Mouse (Mus musculus) gastrocnemius, postnatal 25 days (tissue): ENCODE data around the gene Bmpr1b. TPM values are rescaled to one million over a fixed set of nuclear protein-coding genes. Genes with fewer than 3 reads are reported as not detected.

Experiments used
- DNase-seq: peaks from one replicate; pipeline ENCODE4 v3.0.0; 2022
- total RNA-seq, 2 experiments: library from RNA; stranded (reverse); gene quantifications; 1 replicate in 1 of 2; 2 replicates in 1 of 2; pipeline ENCODE4 v1.2.3; 2021

The Bmpr1b gene
- total RNA-seq, 2 experiments from 2014 or later = 1.6 to 3.6 TPM

DNA sequence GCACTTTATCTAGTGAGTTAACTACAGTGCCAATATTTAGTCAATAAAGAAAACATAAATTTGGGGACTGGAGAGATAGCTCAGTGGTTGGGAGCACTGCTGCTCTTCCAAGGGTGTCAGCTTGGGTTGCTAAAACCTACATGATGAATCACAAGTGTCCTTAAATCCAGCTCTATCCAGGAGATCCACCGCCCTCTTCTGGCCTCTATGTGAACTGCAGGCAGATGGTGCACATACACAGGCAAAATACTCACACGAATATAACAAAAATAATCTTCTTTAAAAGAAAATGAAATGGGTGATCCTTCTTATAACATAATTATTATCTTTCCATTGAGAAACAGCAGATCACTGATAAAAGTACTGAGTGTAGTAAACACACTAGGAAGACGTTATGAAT is 268.9 kb downstream of the Bmpr1b start:
- DNase-seq = no peak

DNA sequence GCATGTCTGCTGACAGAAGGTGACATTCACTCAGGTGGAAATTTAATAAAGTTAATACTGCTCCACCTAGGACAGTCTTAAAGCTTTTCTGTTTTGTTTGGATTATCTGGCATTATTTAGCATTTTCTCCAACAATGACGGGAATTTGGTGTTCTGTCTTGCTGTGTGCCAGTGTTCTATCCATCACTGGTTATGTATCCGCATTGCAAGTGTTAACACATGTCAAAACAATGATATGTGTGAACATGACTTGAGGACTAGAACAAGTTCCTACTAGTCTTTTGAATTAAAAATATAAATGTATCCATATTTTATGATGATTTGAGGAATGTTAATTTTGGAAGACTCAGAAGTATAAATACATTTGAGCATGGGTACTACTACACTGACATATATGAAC is 269.7 kb downstream of the Bmpr1b start:
- DNase-seq = no peak

DNA sequence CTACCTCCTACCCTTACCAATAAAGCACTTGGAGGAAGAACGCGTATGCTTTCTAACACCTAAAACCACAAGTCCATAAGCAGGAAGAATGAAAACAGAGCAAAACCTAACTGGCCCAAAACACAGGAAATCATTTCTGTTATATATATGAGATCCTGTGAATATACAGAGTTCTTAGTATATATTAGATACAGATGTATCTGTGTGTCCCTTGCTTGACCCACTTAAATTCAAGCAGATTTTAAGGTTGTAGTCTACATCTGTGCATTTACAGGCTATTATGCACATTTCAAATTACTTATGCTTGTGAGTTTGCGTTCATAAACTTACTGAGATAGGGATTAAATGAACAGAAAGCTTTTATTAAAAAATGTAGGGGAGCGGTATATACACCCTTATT is 271.5 kb downstream of the Bmpr1b start:
- DNase-seq = no peak

DNA sequence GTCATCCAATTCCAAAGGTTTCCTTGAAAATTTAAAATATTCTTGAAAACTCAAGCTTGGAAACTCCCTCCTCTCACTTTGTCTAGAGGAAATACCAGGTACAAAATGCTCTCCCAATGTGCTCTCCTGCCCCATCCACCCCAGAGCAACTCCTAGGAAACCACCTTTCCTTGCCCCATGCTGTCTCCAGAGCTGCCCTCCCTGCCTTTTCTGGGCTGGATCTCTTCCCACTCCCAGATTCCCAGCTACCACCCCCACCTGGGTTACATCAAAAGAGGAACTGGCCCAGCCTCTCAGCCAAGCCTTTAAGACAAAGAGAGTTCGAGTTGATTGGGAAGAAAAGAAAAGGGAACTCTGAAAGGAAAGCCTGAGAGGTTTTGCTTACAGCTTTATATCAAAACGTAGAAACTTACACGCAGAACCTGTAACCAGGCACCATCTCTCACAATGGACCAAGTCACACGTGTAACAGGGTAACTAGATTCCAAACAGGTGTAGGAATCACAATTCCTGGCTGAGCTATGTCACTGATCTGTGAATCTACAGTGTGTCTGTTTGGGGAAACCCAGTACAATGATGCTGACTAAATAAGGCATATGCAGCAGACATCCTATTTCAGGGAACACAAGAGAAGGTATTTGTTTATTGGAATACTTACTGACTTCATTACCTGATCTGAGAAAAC is 272.2 kb downstream of the Bmpr1b start:
- no peak for DNase-seq

DNA sequence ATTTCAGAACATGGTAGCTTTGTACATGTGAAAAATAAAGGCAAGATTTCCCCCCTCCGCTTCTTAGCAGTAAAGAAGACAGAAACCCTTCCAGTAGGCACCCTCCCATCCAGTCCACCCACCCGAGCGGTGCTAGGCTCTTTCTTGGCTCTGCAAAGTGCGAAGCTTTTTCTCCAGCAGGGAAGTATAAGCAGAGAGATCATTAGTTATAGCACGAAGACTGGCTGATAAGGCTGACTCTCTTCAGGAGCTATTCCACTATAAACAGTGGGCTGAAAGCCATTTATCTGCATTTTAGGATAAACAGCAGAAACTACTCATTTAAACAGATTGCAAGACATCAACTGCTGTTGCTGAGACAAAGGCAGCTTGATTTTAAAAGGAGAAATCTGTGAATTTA is 274.1 kb downstream of the Bmpr1b start:
- DNase-seq = no peak

DNA sequence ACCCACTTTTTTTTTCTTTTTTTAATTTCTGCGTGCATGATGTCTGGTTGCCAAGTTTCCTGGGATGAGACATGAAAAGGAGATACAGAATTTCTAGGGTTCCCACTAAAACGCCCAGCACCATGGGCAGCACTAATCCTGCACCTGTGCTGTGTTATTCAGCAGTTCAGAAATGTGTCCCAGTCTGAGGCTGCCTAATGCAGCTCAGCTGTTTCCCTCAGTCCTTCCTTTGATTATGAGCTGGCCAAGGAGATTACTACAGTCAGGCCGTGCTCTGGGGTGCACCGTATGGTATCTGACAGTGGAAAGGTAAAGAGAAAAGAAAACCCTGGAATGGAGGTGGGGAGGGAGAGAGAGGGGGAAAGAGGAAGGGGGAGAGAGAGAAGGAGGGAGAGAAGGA is 278.6 kb downstream of the Bmpr1b start:
- DNase-seq = no peak

DNA sequence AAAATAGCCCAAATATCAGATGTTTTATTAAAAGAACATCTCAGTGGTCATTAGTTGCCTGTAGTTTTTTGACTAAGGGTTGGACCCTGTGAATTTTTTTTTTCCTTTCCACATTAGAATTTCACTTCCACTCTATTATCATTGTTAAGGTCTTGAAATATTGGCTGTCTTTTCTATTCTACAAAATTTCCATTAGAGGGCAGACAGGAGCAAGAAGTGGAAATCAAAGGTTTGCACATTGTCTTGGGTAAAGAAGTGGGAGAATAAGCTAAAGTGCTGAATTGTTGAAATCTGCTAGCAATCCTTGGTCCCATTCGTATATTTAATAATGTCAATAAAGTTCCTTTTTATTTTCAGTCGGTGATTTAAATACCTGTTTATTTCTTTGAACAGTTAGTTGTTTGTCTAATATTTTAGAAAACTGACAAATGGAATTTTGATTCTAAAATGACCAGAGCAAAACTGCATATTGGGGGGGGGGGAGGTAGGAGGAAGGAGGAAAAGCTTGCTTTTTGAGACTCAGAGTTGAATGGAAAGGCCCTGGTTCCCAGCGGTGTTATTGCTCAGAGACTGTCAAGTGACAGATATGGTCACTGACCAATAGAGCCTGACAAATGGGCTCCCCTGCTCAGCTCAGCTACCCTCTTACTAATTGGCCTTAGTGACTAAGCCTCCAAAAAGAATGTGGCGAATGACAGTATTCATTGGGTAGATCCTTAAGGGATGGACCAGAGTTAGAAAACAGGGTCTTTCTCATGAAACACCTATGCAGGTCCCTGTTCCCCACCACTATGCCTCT is 281.6 kb downstream of the Bmpr1b start:
- no peak for DNase-seq

DNA sequence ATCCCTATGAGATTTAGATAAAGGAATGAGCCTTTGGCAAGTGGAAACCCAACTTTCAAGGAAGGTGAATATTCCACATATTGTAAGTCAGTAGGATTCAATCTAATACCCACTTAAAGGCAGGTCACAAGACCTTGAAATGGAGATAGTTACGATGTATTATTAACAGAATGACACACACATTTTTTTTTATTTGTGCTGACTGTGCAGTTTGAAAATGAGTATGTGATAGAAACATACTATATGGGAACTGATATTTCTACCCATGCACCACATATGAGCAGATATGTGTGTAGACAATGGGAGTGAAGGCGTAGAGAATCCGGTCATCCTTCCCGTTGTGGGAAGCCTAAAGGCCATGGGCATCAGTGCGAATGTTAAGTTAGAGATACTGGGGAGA is 285.0 kb downstream of the Bmpr1b start:
- no peak for DNase-seq

DNA sequence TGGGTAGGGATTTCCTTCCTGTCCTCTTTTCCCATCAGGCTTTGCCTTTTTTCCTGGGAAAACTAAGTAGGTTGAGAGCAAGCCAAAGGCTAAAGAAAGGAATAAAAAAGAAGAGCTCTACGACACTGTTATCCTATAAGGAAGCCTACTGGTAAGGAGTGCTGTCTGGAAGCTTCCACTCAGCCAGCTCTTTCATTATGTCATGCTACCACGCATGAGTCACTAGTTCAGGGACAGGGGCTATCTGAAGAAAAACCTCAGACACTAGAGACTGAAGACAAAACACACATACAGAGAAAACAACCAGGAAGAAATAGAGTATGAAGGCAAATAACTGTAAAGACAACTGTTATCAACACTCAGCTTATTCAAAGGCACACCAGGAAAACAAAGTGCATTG is 286.7 kb downstream of the Bmpr1b start:
- DNase-seq = no peak

DNA sequence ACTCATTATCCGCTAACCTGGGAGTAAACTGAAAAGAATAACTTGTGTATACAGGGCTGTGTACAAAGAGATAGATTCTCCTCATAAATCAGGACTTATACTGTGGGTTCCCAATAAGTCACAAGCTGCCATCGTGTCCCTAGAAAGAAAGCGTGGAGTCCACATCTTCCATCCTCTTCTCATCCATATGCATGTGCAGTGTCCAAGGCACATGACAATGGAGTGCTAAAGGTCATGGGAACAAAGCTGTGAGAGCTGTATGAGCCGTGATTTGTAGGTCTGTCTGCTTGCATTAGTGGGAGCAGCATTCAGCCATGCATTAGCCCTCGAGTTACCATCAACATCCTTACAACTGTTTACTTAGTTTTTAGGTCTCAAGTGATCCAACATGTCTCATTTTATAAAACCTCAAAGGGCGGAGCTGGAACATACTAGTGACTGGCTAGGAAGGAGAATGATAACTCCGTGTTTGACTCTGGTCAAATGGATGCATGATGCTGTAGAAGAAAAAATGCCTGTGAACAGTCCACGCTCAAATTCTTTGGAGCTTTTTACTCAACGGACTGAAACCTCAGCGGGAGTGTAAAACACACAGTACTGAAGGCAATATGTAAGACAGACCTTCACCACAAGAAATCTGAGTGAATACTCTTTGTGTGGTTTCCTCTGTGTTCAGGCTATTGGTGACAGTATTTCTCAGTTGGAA is 296.7 kb downstream of the Bmpr1b start:
- DNase-seq = no peak

DNA sequence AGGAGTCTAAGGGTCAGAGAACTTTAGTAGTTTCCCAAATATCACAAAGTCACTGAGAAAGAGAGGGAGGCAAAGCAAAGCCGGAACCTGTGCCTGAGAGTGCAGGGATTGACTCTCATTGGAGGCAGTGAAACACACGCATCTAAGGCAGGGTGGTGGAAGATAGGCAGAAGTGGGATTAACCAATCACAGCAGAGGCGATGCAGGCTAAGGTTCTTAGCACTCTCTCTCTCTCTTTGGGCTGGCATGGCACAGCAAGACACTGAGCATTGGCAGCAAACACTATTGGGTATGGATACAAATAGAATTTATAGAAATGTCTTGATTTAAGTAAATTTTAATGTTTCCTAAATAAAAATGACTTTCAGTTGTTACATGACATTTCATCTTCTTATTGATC is 297.4 kb downstream of the Bmpr1b start:
- DNase-seq = no peak

DNA sequence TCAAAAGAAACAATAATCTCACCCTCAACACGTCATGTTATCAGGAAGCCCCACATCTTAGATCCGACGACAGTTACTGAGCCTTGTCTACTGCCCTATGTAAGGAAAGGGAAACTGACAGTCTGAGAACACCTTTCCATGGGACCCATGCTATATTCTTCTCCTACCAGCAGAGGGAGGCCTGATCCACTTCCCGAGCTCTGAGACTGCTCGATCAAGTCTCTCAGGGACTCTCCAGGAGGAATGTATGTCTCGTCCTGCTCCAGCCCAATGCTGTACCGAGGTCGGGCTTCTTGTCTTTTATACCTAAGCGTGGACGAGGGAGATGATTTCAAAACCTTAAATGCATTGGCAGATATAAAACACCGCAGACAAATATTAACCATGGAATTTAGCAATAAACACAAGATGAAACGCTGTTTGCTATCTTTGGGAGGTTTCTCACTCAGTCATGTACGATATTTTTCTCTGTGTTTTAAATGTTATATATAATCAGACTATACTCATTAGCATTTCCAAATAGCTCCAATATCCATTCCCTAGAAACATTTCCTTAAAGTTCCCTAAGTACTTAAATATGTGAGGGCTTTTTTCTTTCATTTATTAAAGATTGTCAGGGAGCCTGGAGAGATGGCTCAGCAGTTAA is 306.3 kb downstream of the Bmpr1b start:
- DNase-seq = no peak

DNA sequence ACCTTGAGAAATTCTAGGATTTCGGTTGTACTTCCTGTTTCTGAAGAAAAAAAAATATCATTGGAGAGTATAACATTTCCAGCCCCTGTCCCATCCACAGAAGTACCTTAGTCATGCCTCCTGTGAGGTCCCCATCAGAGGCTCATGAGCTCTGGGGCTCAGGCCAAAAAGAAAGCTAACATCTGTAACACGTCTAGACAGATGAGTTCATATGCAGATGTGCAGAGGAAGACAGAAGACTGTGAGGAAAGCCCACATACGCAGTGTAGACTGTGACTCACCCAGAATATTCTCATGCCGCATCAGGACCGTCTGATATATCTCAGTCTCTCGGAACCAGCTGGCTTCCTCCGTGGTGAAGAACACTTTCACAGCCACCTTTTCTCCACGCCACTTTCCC is 312.1 kb downstream of the Bmpr1b start:
- DNase-seq = no peak

DNA sequence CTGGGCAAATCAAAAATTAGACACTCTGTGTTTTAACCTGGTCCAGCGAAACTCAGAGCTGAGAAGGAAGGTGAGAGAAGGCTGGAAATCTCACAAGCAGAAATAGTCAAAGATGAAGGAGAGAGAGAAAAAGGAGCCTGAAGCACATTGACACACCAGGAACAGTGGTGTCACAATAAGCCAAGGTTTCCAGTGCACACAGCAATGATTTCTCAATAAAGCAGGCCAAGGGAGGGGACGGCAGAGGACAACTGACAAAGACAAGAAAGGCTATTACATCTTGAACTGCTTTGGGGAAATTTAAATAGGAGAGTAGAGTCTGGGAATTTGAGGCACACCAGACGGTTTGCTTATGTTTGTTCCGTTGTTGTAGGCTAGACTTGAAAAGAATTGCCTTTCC is 314.9 kb downstream of the Bmpr1b start:
- no peak for DNase-seq

DNA sequence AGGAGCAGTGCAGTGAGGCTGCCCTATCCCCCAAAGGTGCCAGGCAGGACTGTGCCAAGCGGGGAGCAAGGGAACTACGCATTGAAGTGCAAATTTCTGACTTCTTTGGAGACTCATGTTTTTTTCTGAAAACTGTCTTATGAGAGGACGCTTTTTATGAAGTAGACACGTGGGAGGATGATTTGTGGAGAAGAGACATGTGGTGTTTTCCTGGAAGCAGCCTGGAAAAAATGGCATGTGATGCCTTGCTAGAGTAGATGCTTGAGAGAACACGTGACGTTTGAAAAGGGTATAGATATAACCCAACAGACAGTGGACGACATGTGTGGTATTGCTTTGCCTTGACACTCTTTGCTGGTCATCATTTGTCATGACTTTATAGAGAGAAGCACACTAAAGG is 319.1 kb downstream of the Bmpr1b start:
- DNase-seq = no peak

DNA sequence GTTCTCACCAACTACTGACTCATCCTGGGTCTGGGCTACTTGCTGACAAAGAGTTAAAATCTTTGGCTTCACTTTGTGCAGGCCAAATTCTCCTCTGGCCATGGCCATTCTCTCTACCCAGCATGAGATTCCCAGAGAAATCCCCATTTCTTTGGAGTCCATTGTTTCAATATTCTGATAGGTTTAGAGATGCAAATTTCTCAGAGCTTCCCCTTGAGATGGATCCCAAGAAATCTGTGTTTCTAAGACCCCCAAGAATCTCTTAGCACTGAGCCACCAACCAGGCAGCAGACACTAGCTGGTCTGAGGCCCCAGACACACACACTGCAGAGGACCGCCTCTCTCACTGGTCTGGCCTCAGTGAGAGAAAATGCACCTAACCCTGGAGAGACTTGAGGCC is 320.0 kb downstream of the Bmpr1b start:
- DNase-seq = no peak

DNA sequence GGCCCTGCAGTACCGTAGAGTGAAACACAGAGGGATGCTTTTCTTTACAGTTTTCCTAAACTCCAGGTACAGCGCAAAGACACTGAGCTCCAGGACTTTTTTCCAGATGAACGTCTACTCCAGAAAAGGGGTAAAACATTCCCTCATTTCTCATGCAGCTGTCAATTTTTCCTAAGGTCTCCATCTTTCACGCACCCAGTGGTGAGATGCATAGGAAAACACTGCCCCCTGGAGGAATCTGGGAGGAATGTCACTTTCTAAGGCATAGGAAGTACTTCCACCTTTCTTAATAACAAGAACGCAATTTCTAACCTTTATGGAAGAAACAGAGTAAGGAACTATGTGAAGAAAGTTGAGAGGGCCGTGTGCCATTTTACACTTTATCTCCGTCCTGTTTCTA is 330.4 kb downstream of the Bmpr1b start:
- no peak for DNase-seq

DNA sequence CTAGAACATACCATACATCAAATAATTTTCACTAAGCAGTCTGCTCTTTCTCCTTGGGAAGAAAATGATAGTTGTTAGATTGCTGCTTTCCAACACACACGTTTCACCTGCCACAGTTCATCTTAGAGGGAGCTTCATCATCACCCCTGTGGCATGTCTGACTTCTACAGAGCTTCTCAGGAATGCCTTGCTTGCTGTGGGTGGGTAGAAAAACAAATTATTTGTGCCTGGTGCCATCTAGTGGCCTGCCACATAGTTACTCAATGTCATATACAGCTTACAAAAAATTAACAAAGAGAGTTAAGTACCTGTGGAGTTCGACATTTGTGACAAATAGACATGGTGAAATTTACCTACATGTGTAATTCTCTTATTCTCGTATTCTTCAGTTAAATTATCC is 338.1 kb downstream of the Bmpr1b start:
- no peak for DNase-seq

DNA sequence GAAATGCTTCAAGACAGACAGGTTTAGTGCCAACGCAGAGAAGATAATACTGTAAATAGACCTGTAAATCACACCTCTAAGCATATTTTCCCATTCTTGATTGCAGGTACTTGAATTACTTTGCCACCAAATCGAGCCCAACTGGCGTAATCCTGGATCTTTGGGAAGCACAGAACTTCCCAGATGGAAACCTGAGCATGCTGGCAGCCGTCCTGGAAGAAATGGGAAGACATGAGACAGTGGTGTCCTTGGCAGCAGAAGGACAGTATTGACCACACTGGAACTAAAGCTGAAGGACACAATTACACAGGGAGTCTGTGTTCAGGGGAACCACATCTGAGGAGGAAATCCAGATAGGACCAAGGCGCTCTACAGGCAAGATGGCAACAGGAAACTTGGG is 340.9 kb downstream of the Bmpr1b start:
- DNase-seq = no peak

DNA sequence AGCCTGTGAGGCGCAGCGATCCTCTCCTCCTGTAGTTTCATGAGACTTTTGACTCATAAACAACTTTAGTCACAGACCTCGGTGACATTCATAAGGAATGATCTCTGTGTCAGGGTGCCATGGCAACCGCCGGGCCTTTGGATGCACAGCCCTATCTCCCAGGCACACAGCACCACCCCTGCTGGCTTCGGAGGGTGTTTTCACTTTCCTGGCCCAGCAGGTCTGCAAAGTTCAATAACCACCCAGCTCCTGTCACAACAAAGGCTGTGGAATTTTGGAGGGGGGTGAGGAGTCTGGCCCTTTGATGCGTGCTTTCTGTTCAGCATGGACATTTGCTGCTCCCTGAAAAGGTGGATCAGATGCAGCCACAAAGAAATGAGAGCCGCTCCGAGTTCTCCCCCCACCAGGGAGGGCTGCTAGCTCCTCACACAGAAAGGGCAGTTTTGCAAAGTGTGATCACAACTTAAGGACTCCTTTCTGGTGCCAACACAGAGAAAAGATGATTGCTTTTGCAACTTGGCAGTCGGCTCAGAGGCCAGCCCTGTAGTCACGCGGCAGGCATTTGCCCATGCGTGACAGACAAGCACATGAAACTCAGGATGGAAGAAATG is 349.8 kb downstream of the Bmpr1b start:
- no peak for DNase-seq

DNA sequence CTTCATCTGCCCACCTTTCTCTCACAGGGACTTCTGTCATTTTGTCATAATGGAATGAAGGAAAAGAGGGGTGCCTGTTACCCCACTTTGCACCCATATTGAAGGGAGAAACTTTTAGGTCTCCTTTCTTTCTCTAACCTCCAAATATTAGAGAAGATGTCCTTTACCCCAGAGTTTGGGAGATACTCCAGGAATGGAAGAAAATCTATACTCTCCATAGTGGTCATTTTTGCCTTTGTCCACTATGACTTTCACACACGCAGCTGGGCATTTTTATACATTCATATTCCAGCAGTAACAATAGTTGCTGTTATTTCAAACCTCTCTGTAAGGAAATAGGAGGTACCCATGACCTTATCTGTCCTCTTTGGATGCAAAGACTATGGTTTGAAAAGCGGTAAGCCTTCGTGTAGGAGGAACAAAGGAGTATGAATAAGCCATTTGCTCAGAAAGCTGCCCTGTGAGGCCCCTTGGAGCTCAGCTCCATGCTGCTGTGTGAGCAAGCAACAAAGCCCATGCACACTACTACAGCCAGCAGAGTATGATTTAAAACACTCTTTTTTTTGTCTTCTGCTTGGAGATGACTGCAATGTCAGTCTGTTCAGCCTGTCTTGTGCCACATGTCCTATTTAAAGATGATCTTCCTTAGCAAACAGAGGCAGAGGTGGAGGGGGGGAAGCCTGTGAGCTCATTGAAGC is 350.5 kb downstream of the Bmpr1b start:
- no peak for DNase-seq

DNA sequence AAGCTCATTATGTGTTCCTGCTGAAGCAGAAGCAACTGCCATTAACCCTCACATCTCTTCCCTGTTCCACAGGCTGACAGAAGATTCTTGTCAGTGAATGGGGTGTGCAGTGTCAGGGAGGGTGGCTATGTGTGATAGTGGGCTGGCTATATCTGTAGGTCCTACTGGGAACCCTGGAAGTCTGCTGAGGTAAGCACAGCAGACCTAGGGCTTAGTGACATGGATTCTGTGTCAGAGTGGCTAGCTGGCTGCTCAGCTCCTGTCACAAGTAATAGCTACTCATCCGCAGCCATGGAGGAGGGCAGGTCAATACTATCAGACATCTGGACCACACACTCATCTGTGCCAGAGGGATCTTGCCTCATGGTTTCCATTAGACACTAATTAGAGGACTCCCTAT is 354.4 kb downstream of the Bmpr1b start:
- no peak for DNase-seq
